Mouse (Mus musculus) E14TG2a.4 (cell line): ENCODE results near the gene Oma1.

Experiments used
- CTCF ChIP-seq: conservative IDR thresholded peaks from 2 replicates; pipeline ENCODE4 v1.5.1; 2014; ENCODE audit warnings: low read length
- NANOG ChIP-seq: IDR thresholded peaks from 2 replicates; pipeline ENCODE4 v1.6.1; 2014; ENCODE audit warnings: borderline replicate concordance, low read length, mixed read lengths

DNA sequence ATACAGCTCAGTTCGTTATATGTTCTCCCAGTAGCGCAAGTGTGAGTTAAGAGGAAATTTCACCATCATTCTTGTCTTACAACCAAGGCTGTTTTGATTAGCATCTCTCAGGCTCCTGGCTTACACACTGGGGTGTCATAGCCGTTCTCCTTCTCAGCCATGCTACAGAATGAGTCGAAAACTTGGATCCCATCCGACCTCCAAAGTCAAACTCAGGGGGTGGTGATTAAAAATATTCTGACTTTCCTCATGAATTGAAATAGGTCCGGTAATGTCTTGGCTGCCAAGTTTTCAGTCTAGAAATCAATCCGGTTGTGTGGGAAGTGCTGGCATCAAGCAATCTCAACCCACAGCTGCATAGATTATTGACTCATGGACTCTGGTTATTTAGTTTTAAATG, 25.3 kb upstream of the Oma1 start:
- no peak for TF ChIP-seq CTCF
- no peak for TF ChIP-seq NANOG
